Mouse (Mus musculus) limb, embryonic 11.5 days (tissue): ENCODE measurements around the gene Gale. TPM values are rescaled to one million over a fixed set of nuclear protein-coding genes. Genes with fewer than 3 reads are reported as not detected.

Experiments used
- ATAC-seq: fragments of 200-750 bp; cut with Nextera tagmentation; 2 replicates; pipeline ENCODE4 v1.8.0; 2017; ENCODE audit warnings: low read depth; ENCODE audit not compliant: insufficient number of reproducible peaks, low FRiP score, low TSS enrichment
- DNase-seq: peaks from one replicate; pipeline ENCODE4 v3.0.0-alpha.2; 2015; ENCODE audit warnings: low spot score
- H3K27ac ChIP-seq: fragments of 300-500 bp; sonication (generic); replicated peaks from 2 replicates; pipeline ENCODE4 v1.5.1; 2014; ENCODE audit warnings: low read depth, mild to moderate bottlenecking, low read length
- H3K27me3 ChIP-seq: fragments of 300-500 bp; sonication (generic); 2 replicates; pipeline ENCODE4 v1.6.1; 2014; ENCODE audit warnings: mild to moderate bottlenecking, low read length, mixed read lengths; ENCODE audit not compliant: control insufficient read depth, insufficient read depth
- H3K36me3 ChIP-seq: fragments of 300-500 bp; sonication (generic); 2 replicates; pipeline ENCODE4 v1.6.1; 2014; ENCODE audit warnings: mild to moderate bottlenecking, low read length, moderate library complexity, mixed read lengths; ENCODE audit not compliant: control insufficient read depth, insufficient read depth
- H3K4me1 ChIP-seq: fragments of 300-500 bp; sonication (generic); 2 replicates; pipeline ENCODE4 v1.6.1; 2014; ENCODE audit warnings: low read length, mixed read lengths; ENCODE audit not compliant: control insufficient read depth, insufficient read depth
- H3K4me2 ChIP-seq: fragments of 300-500 bp; sonication (generic); 2 replicates; pipeline ENCODE4 v1.6.1; 2014; ENCODE audit warnings: low read depth, mild to moderate bottlenecking, moderate library complexity; ENCODE audit not compliant: severe bottlenecking
- H3K4me3 ChIP-seq: fragments of 300-500 bp; sonication (generic); 2 replicates; pipeline ENCODE4 v1.5.1; 2014; ENCODE audit warnings: low read depth, low read length
- H3K9ac ChIP-seq: fragments of 300-500 bp; sonication (generic); 2 replicates; pipeline ENCODE4 v1.6.1; 2014; ENCODE audit warnings: mild to moderate bottlenecking, low read length
- H3K9me3 ChIP-seq: fragments of 300-500 bp; sonication (generic); 2 replicates; pipeline ENCODE4 v1.6.1; 2016; ENCODE audit warnings: low read length; ENCODE audit not compliant: control insufficient read depth
- WGBS: fragments of 180-500 bp; shearing (Covaris S2); extraction: QIAGEN DNeasy Blood & Tissue Kit; methylation state at CpG from one replicate; pipeline ENCODE4 v1.1.7; 2014; 5-methylcytosine and 5-hydroxymethylcytosine counted together
- polyA plus RNA-seq: library from polyadenylated mRNA; unstranded; fragments of >200 nt; fragmentation: Nextera tagmentation; extraction: Ambion mirVana; gene quantifications from 2 replicates; pipeline ENCODE4 v1.2.1, GENCODE M21; 2014

Gale gene
- 28.7 and 28.8 TPM in 2 replicates for polyA plus RNA-seq

DNA sequence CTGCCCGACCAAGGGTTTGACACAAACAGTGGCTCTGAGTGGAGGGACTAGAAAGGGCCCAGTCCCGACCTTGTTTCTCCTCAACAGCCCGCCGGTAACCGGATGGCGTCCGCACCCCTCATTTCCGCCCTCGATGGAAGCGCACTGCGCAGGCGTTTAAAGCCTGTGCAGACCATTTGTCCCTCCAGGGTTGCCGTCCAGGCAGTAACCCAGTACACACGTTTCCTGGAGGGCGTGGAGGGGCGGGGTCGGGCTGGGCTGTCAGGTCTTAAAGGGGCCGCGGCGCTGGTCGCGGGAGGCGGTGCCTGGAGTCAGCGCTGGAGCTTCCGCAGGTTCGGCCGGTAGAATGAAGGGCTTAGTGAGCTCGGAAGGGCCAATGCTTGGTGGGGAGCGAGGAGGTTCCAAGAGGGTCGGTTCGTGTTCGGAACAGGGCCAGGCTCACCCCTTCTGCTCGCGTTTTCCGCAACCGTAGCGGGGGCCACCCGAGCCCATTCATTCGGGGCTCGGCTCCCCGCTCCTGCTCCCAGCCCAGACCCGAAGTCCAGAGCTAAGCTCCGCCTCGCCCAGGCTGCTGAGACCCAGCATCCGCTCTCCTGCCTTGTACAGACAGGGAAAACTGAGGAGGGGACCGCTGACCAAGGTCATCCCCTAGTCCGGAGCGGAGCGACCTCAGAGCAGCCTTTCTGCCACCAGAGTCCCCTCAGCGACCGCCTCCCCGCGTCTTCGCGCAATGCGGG lies at the start of gene Gale:
Gene Gale (plus strand): TSS at position 271 of the 737 bp plus-strand sequence.
- Histone ChIP-seq H3K4me3 (peak within 1 kb of the TSS; percentile 47), H3K4me1 (peaks cover 9% of the 10 kb centered on the region), H3K9me3 (no peaks in the 10 kb centered on the region), H3K9ac (peak within 1 kb of the TSS; percentile 71), H3K27me3 (no peaks in the 10 kb centered on the region), H3K36me3 (peaks cover 13% of the 10 kb centered on the region), H3K27ac (0 out of 2 replicates have a peak within 1 kb of the TSS, but pooled peaks have one; percentile 24), H3K4me2 (peak within 1 kb of the TSS; percentile 94)
- DNase-seq (peak; percentile 94), ATAC-seq (peak; percentile 85)
- WGBS: under 1% methylated on average over 56 of the region's 56 CpGs

DNA sequence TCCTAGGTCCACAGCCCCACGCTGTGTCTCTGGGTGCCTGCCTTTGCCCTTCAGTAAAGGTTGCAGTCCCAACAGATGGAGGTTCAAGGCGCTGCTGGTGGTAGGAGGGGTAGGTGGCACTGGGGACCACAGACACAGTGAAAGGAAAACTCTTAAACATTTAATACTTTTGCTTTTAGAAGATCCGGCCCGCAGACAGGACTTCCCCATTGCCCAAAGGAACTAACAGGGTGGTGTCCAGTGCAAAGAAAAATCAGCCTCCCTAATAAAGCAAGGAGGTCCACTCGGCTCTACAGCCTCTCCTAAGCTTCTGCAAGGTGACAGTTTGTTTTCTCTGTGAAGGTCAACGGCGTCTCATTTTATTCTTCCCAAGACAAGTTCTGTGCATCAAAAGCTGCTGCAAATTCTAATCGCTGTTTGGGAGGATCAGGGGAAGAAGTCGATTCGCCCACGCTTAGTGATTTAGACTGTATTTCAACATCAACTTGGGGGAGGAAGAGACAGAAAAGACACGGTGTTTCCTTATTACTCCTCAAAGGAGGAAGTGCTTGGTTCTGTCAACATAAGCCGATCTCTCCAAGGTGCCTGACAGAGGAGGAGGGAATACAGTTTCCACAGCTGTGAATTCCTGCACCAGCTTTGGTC lies 44.8 kb upstream of the Gale start:
- Histone ChIP-seq H3K9me3 (no peaks in the 10 kb centered on the region), H3K4me3 (no peak overlapping the region), H3K36me3 (peaks cover 2% of the 10 kb centered on the region; the same call in 1 of the 2 replicates), H3K4me2 (no peak overlapping the region), H3K27me3 (no peaks in the 10 kb centered on the region), H3K27ac (no peak overlapping the region), H3K9ac (no peak overlapping the region), H3K4me1 (peaks cover 3% of the 10 kb centered on the region; the same call in 1 of the 2 replicates)
- ATAC-seq: no peak
- no peak for DNase-seq
- 89% methylated on average over 13 of the region's 13 CpGs for WGBS

DNA sequence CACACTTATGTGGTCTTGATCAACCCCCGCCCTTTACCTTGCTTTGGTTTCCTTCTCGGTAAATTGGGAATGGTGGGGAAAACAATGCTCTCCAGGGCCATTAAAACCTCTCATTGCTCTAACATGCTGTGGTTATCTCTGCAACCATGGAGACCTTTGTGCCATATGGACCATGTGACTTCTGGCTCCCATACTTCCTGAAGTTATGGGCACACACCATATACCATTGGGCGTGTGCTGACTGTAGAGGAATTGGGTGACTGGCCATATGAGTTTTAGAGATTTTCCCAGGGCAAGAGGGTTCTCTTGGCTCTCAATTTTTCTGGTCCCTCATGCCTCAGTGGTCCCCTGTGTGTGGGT lies 44.3 kb upstream of the Gale start:
- Histone ChIP-seq H3K36me3 (peaks cover 2% of the 10 kb centered on the region; the same call in 1 of the 2 replicates), H3K4me2 (no peak overlapping the region), H3K27ac (no peak overlapping the region), H3K9ac (no peak overlapping the region), H3K4me1 (peaks cover 3% of the 10 kb centered on the region; the same call in 1 of the 2 replicates), H3K27me3 (no peaks in the 10 kb centered on the region), H3K4me3 (no peak overlapping the region), H3K9me3 (no peaks in the 10 kb centered on the region)
- no peak for DNase-seq
- no peak for ATAC-seq
- 94% methylated on average over 3 of the region's 3 CpGs for WGBS

DNA sequence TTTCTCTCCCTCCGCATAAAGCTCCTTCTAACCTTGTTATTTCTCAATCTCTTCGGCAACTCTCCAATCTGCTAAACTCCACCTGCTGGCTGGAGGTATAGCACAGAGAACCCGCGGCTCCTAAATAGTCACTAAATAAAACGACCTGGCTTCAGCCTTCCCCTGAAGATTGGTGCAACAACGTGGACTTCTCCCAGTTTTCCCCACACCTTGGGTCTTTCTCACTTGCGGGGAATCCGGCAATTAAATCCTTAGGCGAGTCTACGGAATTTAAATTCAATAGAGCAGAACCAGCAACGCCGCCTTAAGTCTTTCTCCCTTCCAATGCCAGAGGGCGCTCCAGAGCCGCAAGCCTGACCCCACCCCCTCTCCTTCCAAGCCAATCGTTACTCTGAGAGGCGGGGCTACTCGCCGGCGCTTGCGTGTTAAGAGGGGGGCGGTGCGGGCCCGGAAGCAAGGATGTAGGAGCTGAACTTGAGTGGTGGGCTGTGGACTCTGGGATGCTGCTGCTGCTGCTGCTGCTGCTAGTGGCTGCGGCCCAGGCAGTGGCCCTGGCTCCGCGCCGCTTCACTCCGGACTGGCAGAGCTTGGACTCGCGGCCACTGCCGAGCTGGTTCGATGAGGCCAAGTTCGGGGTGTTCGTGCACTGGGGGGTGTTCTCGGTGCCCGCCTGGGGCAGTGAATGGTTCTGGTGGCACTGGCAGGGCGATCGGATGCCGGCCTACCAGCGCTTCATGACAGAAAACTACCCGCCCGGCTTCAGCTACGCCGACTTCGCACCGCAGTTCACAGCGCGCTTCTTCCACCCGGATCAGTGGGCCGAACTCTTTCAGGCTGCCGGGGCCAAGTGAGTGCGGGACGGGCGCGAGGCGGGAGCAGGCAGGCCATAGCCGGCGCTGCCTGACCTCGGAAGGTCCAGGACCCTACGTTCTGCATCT lies 43.0 kb upstream of the Gale start, which contains the start of gene Fuca1:
Gene Fuca1 (plus strand): TSS at position 432 of the 938 bp plus-strand sequence.
- peak; percentile 93 for ATAC-seq
- Histone ChIP-seq H3K27me3 (no peaks in the 10 kb centered on the region), H3K4me1 (peaks cover 3% of the 10 kb centered on the region; the same call in 1 of the 2 replicates), H3K4me2 (peak within 1 kb of the TSS; percentile 87), H3K9ac (peak within 1 kb of the TSS; percentile 82), H3K36me3 (peaks cover 2% of the 10 kb centered on the region; the same call in 1 of the 2 replicates), H3K9me3 (no peaks in the 10 kb centered on the region), H3K27ac (peak within 1 kb of the TSS; percentile 30; the same call in 1 of the 2 replicates), H3K4me3 (peak within 1 kb of the TSS; percentile 74)
- peak; percentile 99 for DNase-seq
- 1% methylated on average over 60 of the region's 60 CpGs for WGBS

DNA sequence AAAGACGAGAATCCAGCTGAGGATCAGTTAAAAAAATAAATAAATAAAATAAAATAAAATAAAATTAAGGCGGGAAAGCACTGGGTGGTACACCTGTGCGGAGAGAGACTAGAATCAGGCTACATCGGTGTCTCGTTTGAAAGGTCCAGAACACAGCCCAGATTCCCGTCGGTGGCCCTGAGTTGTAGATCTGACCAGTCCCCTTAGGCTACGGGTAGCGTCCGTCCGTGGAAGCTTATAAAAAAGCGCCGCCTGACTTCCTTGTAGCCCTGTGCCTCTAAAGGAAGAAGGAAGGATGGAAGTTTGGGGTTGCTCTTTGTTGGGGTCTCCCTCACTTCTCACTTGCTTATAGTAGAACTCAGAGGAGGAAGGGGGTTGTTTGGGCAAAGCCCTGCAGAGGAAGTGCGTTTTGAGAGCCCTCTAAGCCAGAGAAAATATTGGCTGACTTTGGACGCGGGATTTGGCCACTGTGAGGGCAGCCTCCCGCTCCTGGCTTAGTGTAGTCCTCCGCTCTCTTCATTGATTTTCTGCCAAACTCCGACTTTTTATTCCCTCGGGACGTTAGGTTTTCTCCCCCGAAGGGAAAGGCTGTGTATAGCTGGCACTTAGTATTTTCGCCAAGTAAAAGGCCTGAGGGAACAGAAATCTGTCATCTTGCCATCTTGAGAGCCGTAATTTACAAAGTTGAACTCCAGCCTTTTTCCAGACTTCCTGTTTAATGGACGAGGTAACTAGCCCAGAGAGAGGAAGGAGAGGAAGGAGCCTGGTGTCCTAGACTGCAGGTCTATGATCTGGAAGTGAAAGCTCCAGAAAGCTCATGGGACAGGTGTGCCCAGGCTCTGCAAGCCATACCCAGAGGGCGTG lies 42.0 kb upstream of the Gale start:
- Histone ChIP-seq H3K4me1 (peaks cover 3% of the 10 kb centered on the region; the same call in 1 of the 2 replicates), H3K36me3 (peaks cover 2% of the 10 kb centered on the region; the same call in 1 of the 2 replicates), H3K4me2 (peak overlapping the region; percentile 87), H3K4me3 (peak overlapping the region; percentile 74), H3K9ac (peak overlapping the region; percentile 82), H3K27me3 (no peaks in the 10 kb centered on the region), H3K9me3 (no peaks in the 10 kb centered on the region), H3K27ac (no peak overlapping the region)
- WGBS: 7% methylated on average over 26 of the region's 26 CpGs
- no peak for ATAC-seq
- DNase-seq: peak; percentile 32

DNA sequence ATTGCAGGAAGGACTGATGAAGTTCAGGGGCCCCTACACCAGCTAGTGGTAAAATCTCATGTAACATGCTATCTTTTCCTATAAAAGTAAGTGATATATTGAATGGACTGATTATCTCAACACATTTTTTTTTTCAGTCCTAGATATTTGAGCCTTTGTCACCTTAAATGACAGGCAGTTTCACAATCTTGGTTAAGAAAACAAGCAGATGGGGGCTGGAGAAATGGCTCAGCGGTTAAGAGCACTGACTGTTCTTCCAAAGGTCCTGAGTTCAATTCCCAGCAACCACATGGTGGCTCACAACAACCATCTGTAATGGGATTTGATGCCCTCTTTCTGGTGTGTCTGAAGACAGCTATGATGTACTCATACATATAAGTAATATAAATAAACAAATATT lies 41.3 kb upstream of the Gale start:
- Histone ChIP-seq H3K4me1 (peaks cover 3% of the 10 kb centered on the region; the same call in 1 of the 2 replicates), H3K27ac (no peak overlapping the region), H3K4me2 (no peak overlapping the region; the same call in 1 of the 2 replicates), H3K9me3 (no peaks in the 10 kb centered on the region), H3K9ac (no peak overlapping the region), H3K27me3 (no peaks in the 10 kb centered on the region), H3K4me3 (peak overlapping the region; percentile 74), H3K36me3 (peaks cover 2% of the 10 kb centered on the region; the same call in 1 of the 2 replicates)
- DNase-seq: no peak
- ATAC-seq: no peak
- WGBS: 74% methylated on average over 1 of the region's 1 CpGs

DNA sequence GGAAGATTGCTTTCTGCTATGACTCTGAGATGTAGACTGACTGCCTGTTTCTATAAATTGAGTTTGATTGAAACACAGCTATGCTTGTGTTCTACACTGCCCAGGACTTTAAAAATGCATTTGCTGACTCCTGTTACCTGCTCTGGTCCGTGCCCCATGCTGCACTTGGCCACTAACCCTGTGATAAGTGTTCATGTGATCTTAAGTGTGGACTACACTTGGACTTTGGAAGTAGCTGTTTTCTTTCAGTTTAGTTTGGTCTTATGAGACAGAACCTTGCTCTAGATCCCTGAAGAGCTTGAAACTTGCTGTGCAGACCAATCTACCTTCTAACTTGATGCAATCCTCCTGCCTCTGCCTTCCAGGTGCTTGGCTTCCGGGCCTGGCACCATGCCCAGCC lies 39.1 kb upstream of the Gale start:
- Histone ChIP-seq H3K4me1 (peaks cover 3% of the 10 kb centered on the region; the same call in 1 of the 2 replicates), H3K9ac (no peak overlapping the region), H3K9me3 (no peaks in the 10 kb centered on the region), H3K36me3 (peaks cover 2% of the 10 kb centered on the region; the same call in 1 of the 2 replicates), H3K4me3 (no peak overlapping the region), H3K4me2 (no peak overlapping the region), H3K27ac (no peak overlapping the region), H3K27me3 (no peaks in the 10 kb centered on the region)
- DNase-seq: no peak
- no peak for ATAC-seq
- 83% methylated on average over 2 of the region's 2 CpGs for WGBS
